Mouse (Mus musculus) midbrain, embryonic 11.5 days (tissue): Measurements from ENCODE around the gene Slc35g1. TPM values are rescaled to one million over a fixed set of nuclear protein-coding genes. Genes with fewer than 3 reads are reported as not detected.

Experiments
- ATAC-seq: fragments of 200-750 bp; cut with Nextera tagmentation; 2 replicates; pipeline ENCODE4 v1.8.0; 2017; ENCODE audit warnings: moderate TSS enrichment, moderate library complexity; ENCODE audit not compliant: low FRiP score
- DNase-seq: peaks from one replicate; pipeline ENCODE4 v3.0.0; 2015; ENCODE audit warnings: low spot score; ENCODE audit errors: missing footprints
- H3K27ac ChIP-seq: fragments of 300-500 bp; sonication (generic); 2 replicates; pipeline ENCODE4 v1.5.1; 2014; ENCODE audit warnings: low read depth, low read length
- H3K27me3 ChIP-seq: fragments of 300-500 bp; sonication (generic); 2 replicates; pipeline ENCODE4 v1.6.1; 2014; ENCODE audit warnings: mild to moderate bottlenecking, low read length, moderate library complexity, mixed read lengths; ENCODE audit not compliant: control insufficient read depth, insufficient read depth
- H3K36me3 ChIP-seq: fragments of 300-500 bp; sonication (generic); 2 replicates; pipeline ENCODE4 v1.6.1; 2014; ENCODE audit warnings: mild to moderate bottlenecking, low read length, moderate library complexity, mixed read lengths; ENCODE audit not compliant: control insufficient read depth, insufficient read depth
- H3K4me1 ChIP-seq: fragments of 300-500 bp; sonication (generic); 2 replicates; pipeline ENCODE4 v1.6.1; 2014; ENCODE audit warnings: low read length; ENCODE audit not compliant: control insufficient read depth, insufficient read depth
- H3K4me2 ChIP-seq: fragments of 300-500 bp; sonication (generic); 2 replicates; pipeline ENCODE4 v1.6.1; 2014; ENCODE audit warnings: mild to moderate bottlenecking, moderate library complexity
- H3K4me3 ChIP-seq: fragments of 300-500 bp; sonication (generic); 2 replicates; pipeline ENCODE4 v1.5.1; 2014; ENCODE audit warnings: low read depth, low read length
- H3K9ac ChIP-seq: fragments of 300-500 bp; sonication (generic); 2 replicates; pipeline ENCODE4 v1.6.1; 2014; ENCODE audit warnings: low read length
- H3K9me3 ChIP-seq: fragments of 300-500 bp; sonication (generic); 2 replicates; pipeline ENCODE4 v1.6.1; 2016; ENCODE audit warnings: low read length; ENCODE audit not compliant: control insufficient read depth
- WGBS: fragments of 180-500 bp; shearing (Covaris S2); extraction: QIAGEN DNeasy Blood & Tissue Kit; methylation state at CpG from one replicate; pipeline ENCODE4 v1.1.7; 2014; 5-methylcytosine and 5-hydroxymethylcytosine counted together
- polyA plus RNA-seq: library from polyadenylated mRNA; unstranded; fragments of >200 nt; fragmentation: Nextera tagmentation; extraction: Ambion mirVana; gene quantifications from 2 replicates; pipeline ENCODE4 v1.2.1, GENCODE M21; 2014

Slc35g1 gene
- polyA plus RNA-seq, 1 experiment from 2014 or later: 8.0 TPM

DNA sequence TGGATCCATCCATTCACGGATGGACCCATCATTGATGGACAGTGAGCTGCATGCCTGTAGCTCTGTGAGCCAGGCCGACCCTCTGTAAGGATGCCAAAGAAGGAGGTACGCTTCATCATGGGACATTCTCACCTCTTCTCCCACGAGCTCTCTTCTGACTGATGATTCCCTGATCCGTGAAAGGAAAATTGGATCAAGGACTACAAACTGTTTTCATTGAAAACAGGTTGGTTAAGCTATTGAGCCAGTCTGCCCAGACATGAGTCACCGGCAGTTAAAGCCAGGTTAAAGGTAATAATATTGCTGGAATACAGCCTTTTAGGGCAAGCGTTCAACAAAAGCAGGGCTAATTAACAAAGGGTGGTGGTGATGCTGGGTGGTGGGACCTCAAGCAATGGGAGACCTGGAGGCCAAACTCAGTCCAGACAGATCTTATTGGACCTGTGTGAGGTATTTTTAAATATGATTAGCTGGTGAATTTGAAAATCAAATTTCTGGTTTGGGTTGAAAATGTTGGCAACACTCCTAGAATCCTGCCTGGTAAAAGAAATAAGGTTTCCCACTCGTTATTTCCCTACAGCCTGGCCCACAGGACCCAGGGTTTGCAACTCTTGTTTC, 39.5 kb upstream of the Slc35g1 start:
- no peak overlapping the region for H3K4me3 ChIP-seq
- H3K9ac ChIP-seq: no peak overlapping the region
- no peaks in the 10 kb centered on the region for H3K9me3 ChIP-seq
- DNase-seq (no peak), ATAC-seq (no peak)
- 86% methylated on average over 8 of the region's 8 CpGs for WGBS
- no peak overlapping the region for H3K27ac ChIP-seq
- H3K4me2 ChIP-seq: no peak overlapping the region
- H3K36me3 ChIP-seq: no peaks in the 10 kb centered on the region
- H3K4me1 ChIP-seq: no peaks in the 10 kb centered on the region
- no peaks in the 10 kb centered on the region for H3K27me3 ChIP-seq

DNA sequence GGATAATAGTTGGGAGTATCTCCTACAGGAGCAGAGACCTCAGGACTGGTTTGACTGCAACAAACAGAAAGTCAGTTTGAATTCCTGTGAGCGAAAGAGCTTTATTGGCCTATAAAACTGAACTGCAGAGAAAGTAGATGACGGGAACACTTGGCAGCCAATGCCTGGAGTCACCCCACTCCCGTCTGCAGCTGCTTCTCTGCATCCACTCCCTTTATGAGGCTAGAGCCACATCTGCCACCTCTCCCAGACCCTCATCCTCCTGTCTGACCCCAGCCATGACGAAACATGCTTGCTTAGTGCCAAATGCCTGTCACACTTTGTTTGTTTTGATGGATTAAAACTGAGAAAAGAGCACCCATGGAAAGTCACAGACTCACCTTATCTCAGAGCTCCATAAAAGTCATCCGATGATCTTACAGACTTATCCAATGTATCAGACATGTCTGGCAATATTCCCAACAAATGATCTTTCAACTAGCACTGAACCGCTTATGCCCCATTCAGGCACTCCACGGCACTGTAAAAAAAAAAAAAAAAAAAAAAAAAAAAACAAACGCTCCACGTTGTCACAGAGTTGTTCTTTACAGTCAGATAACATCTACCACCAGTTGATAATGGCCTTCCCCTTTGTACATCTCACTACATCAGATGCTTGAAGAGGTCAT, 37.7 kb upstream of the Slc35g1 start:
- Histone ChIP-seq H3K4me2 (no peak overlapping the region), H3K27ac (no peak overlapping the region), H3K4me3 (no peak overlapping the region), H3K9ac (no peak overlapping the region), H3K4me1 (no peaks in the 10 kb centered on the region), H3K36me3 (no peaks in the 10 kb centered on the region), H3K9me3 (no peaks in the 10 kb centered on the region), H3K27me3 (no peaks in the 10 kb centered on the region)
- WGBS: 86% methylated on average over 9 of the region's 9 CpGs
- no peak for DNase-seq
- no peak for ATAC-seq

DNA sequence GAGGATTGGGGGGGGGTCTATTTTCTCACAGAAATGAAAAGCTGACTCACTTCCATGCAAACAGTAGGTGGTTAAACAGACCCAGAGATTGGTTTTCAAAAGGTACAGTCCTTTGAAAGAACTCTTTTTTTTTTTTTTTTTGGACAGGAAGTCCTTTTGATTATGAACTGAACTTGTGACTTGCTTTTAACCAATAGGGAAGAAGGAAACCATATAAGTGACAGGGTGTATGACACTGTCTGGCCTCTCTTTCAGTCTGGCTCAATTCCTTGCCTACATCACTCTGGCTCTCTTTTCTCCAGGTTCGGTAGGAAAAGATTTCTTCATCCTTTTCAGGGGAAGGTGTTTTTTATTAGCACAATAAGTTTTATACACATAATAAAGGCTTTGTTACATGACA, 36.5 kb upstream of the Slc35g1 start:
- Histone ChIP-seq H3K4me3 (no peak overlapping the region), H3K27ac (no peak overlapping the region), H3K9me3 (no peaks in the 10 kb centered on the region), H3K4me2 (no peak overlapping the region), H3K36me3 (no peaks in the 10 kb centered on the region), H3K9ac (no peak overlapping the region), H3K4me1 (no peaks in the 10 kb centered on the region), H3K27me3 (no peaks in the 10 kb centered on the region)
- no peak for DNase-seq
- no peak for ATAC-seq
- 89% methylated on average over 1 of the region's 1 CpGs for WGBS

GRCm38 (mm10) chr19:38361850-38362249, 33.9 kb upstream of the Slc35g1 start:
- Histone ChIP-seq H3K36me3 (no peaks in the 10 kb centered on the region), H3K4me2 (no peak overlapping the region), H3K27ac (no peak overlapping the region), H3K27me3 (no peaks in the 10 kb centered on the region), H3K4me1 (no peaks in the 10 kb centered on the region), H3K9ac (no peak overlapping the region), H3K9me3 (no peaks in the 10 kb centered on the region), H3K4me3 (no peak overlapping the region)
- WGBS: 82% methylated on average over 2 of the region's 2 CpGs
- no peak for DNase-seq
- ATAC-seq: no peak

GRCm38 (mm10) chr19:38363358-38363757, 32.4 kb upstream of the Slc35g1 start:
- H3K27me3 ChIP-seq: no peaks in the 10 kb centered on the region
- no peak overlapping the region for H3K4me2 ChIP-seq
- H3K36me3 ChIP-seq: no peaks in the 10 kb centered on the region
- no peak overlapping the region for H3K4me3 ChIP-seq
- 53% methylated on average over 1 of the region's 1 CpGs for WGBS
- no peak overlapping the region for H3K27ac ChIP-seq
- no peaks in the 10 kb centered on the region for H3K9me3 ChIP-seq
- no peak overlapping the region for H3K9ac ChIP-seq
- DNase-seq: no peak
- no peaks in the 10 kb centered on the region for H3K4me1 ChIP-seq
- ATAC-seq: no peak

DNA sequence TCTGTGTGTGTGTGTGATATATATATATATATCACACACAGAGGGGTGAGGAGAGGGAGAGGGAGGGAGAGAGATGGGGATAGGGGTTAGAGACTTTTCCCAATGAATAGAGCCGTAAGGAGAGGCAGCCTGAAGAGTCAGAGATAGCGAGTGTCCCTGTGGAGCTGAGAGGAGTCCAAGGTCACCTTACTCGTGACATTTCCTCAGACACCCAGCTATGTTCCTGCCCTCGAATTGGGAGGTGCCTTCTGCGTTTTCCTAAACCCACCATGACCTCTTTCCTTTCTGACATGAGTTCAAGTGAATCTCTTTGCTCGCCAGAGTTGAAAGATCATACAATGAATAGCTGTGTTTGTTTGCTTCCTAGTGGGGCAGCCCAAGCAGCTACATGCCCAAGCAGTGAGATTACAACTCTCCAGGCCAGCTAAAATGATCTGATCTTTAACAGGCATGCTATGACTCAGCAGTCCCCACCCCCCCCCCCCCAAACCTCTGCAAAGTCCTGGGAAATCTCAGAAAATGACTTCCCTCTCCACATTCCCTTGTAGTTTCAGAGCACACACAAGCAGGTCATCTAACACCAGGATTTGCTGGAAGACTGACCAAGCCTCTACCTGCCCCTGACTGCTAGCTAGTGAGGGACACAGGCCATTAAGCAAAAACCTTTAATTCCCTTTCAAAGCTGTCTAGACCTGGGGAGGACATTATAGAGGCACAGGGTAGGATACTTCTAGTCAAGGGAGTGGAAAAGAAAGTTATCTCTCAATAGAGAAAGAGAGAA, 31.7 kb upstream of the Slc35g1 start:
- Histone ChIP-seq H3K27me3 (no peaks in the 10 kb centered on the region), H3K27ac (no peak overlapping the region), H3K9ac (no peak overlapping the region), H3K4me1 (no peaks in the 10 kb centered on the region), H3K4me3 (no peak overlapping the region), H3K36me3 (no peaks in the 10 kb centered on the region), H3K4me2 (no peak overlapping the region), H3K9me3 (no peaks in the 10 kb centered on the region)
- ATAC-seq: no peak
- DNase-seq: no peak
- 37% methylated on average over 6 of the region's 6 CpGs for WGBS

DNA sequence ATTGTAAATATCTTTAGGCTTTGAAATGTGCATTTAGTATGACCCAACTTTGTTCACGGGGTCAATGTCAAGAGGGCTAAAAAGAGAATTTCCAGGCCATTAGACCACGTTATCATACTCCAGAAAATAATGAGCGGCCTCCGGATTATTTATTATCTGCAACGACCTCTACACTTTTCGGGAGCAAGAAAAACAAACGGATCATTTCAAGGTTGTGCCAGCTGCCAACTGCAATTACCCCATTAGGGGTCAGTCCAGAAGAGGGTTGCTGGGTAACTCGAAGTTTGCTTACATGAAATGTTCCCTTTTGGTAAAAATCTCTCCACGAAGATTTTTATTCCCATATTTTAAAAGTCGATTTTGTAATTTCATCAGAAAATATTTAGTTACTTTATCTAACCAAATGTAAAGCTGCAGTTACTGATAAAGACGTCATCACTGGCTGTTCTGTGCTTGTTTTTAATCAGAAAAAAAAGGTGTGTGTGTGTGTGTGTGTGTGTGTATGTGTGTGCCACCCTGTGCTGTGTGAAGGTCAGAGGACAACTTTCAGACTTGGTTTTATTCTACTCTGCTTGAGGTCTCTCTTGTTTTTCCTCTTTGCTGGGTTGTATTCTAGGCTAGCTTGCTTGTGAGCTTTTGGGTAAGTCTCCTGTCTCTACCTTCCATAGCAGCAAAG, 30.7 kb upstream of the Slc35g1 start:
- no peaks in the 10 kb centered on the region for H3K4me1 ChIP-seq
- no peaks in the 10 kb centered on the region for H3K9me3 ChIP-seq
- ATAC-seq: no peak
- no peak overlapping the region for H3K9ac ChIP-seq
- no peaks in the 10 kb centered on the region for H3K36me3 ChIP-seq
- H3K4me2 ChIP-seq: no peak overlapping the region
- no peak for DNase-seq
- no peak overlapping the region for H3K4me3 ChIP-seq
- no peaks in the 10 kb centered on the region for H3K27me3 ChIP-seq
- H3K27ac ChIP-seq: no peak overlapping the region
- WGBS: 78% methylated on average over 11 of the region's 11 CpGs

GRCm38 (mm10) chr19:38372460-38373102, 23.2 kb upstream of the Slc35g1 start:
- Histone ChIP-seq H3K36me3 (no peaks in the 10 kb centered on the region), H3K9ac (no peak overlapping the region), H3K4me3 (no peak overlapping the region), H3K4me2 (no peak overlapping the region), H3K27me3 (no peaks in the 10 kb centered on the region), H3K4me1 (no peaks in the 10 kb centered on the region), H3K9me3 (no peaks in the 10 kb centered on the region), H3K27ac (no peak overlapping the region)
- ATAC-seq: no peak
- DNase-seq: no peak
- WGBS: 42% methylated on average over 11 of the region's 11 CpGs
